Mouse (Mus musculus) stomach, embryonic 16.5 days (tissue): ENCODE measurements at regions not wholly inside any gene's neighbourhood (a gene's known extent, or its start where the extent isn't known, plus 50 kb on each side); places are given as distances from the start of the nearest gene placed in this dataset.

Source experiments
- ATAC-seq: fragments of 200-750 bp; cut with Nextera tagmentation; 2 replicates; pipeline ENCODE4 v1.8.0; 2017; ENCODE audit warnings: moderate number of reproducible peaks, moderate TSS enrichment; ENCODE audit not compliant: insufficient read depth, low FRiP score
- H3K27ac ChIP-seq: fragments of 300-500 bp; sonication (generic); 2 replicates; pipeline ENCODE4 v1.5.1; 2014; ENCODE audit warnings: low read length
- H3K27me3 ChIP-seq: fragments of 300-500 bp; sonication (generic); 2 replicates; pipeline ENCODE4 v1.6.1; 2014; ENCODE audit warnings: low read length, control low read depth, mixed read lengths; ENCODE audit not compliant: control insufficient read depth, insufficient read depth
- H3K36me3 ChIP-seq: fragments of 300-500 bp; sonication (generic); 2 replicates; pipeline ENCODE4 v1.6.1; 2014; ENCODE audit warnings: low read length; ENCODE audit not compliant: control insufficient read depth, insufficient read depth
- H3K4me1 ChIP-seq: fragments of 300-500 bp; sonication (generic); 2 replicates; pipeline ENCODE4 v1.6.1; 2014; ENCODE audit warnings: low read length, control low read depth, mixed read lengths; ENCODE audit not compliant: control insufficient read depth, insufficient read depth
- H3K4me2 ChIP-seq: fragments of 300-500 bp; sonication (generic); 2 replicates; pipeline ENCODE4 v1.6.1; 2014; ENCODE audit warnings: low read depth, low read length, mixed read lengths
- H3K4me3 ChIP-seq: fragments of 300-500 bp; sonication (generic); replicated peaks from 2 replicates; pipeline ENCODE4 v1.5.1; 2014; ENCODE audit warnings: mild to moderate bottlenecking, low read length
- H3K9ac ChIP-seq: fragments of 300-500 bp; sonication (generic); 2 replicates; pipeline ENCODE4 v1.6.1; 2014; ENCODE audit warnings: low read length
- H3K9me3 ChIP-seq: fragments of 300-500 bp; sonication (generic); replicated peaks from 2 replicates; pipeline ENCODE4 v1.6.1; 2016; ENCODE audit warnings: low read length, control low read depth; ENCODE audit not compliant: control insufficient read depth
- WGBS: fragments of 180-500 bp; shearing (Covaris S2); extraction: QIAGEN DNeasy Blood & Tissue Kit; methylation state at CpG from one replicate; pipeline ENCODE4 v1.1.7; 2014; 5-methylcytosine and 5-hydroxymethylcytosine counted together

- Histone ChIP-seq H3K9ac (no peak overlapping the region), H3K4me2 (no peak overlapping the region), H3K4me3 (no peak overlapping the region), H3K27ac (no peak overlapping the region), H3K36me3 (no peaks in the 10 kb centered on the region), H3K9me3 (no peaks in the 10 kb centered on the region), H3K27me3 (no peaks in the 10 kb centered on the region), H3K4me1 (no peaks in the 10 kb centered on the region)
- WGBS, result 89% methylated on average over 4 of the region's 4 CpGs
- ATAC-seq, result no peak
Observed at GRCm38 (mm10) chr9:87925151-87925550, 194.1 kb upstream of the Tbx18 start.

GRCm38 (mm10) chr9:87933230-87933629 is 202.2 kb upstream of the Tbx18 start:
- Histone ChIP-seq H3K36me3 (no peaks in the 10 kb centered on the region), H3K4me1 (no peaks in the 10 kb centered on the region), H3K9me3 (no peaks in the 10 kb centered on the region), H3K27ac (no peak overlapping the region), H3K4me2 (no peak overlapping the region), H3K27me3 (no peaks in the 10 kb centered on the region), H3K9ac (no peak overlapping the region), H3K4me3 (no peak overlapping the region)
- ATAC-seq, result no peak
- WGBS, result 60% methylated on average over 5 of the region's 5 CpGs

GRCm38 (mm10) chr9:87952426-87952825 is 221.4 kb upstream of the Tbx18 start:
- Histone ChIP-seq H3K36me3 (no peaks in the 10 kb centered on the region), H3K4me2 (no peak overlapping the region), H3K4me1 (no peaks in the 10 kb centered on the region), H3K9me3 (no peaks in the 10 kb centered on the region), H3K27ac (no peak overlapping the region), H3K4me3 (no peak overlapping the region), H3K9ac (no peak overlapping the region), H3K27me3 (no peaks in the 10 kb centered on the region)
- 73% methylated on average over 2 of the region's 2 CpGs for WGBS
- ATAC-seq, result no peak

- H3K9ac ChIP-seq, result no peak overlapping the region
- H3K36me3 ChIP-seq, result no peaks in the 10 kb centered on the region
- H3K4me1 ChIP-seq, result no peaks in the 10 kb centered on the region
- H3K4me2 ChIP-seq, result no peak overlapping the region
- H3K27ac ChIP-seq, result no peak overlapping the region
- no peak overlapping the region for H3K4me3 ChIP-seq
- no peaks in the 10 kb centered on the region for H3K9me3 ChIP-seq
- ATAC-seq, result no peak
- no peaks in the 10 kb centered on the region for H3K27me3 ChIP-seq
Observed at GRCm38 (mm10) chr9:87954941-87955340, 223.9 kb upstream of the Tbx18 start.

GRCm38 (mm10) chr9:87961796-87962195 is 230.7 kb upstream of the Tbx18 start:
- H3K9me3 ChIP-seq, result no peaks in the 10 kb centered on the region
- no peak overlapping the region for H3K9ac ChIP-seq
- H3K4me1 ChIP-seq, result peaks cover 7% of the 10 kb centered on the region; the same call in 1 of the 2 replicates
- ATAC-seq, result no peak
- H3K27me3 ChIP-seq, result no peaks in the 10 kb centered on the region
- H3K27ac ChIP-seq, result no peak overlapping the region
- 90% methylated on average over 4 of the region's 4 CpGs for WGBS
- H3K4me2 ChIP-seq, result no peak overlapping the region
- H3K4me3 ChIP-seq, result no peak overlapping the region
- no peaks in the 10 kb centered on the region for H3K36me3 ChIP-seq

- Histone ChIP-seq H3K9me3 (no peaks in the 10 kb centered on the region), H3K4me3 (no peak overlapping the region), H3K4me1 (peaks cover 7% of the 10 kb centered on the region; the same call in 1 of the 2 replicates), H3K27ac (no peak overlapping the region), H3K9ac (no peak overlapping the region), H3K4me2 (no peak overlapping the region), H3K36me3 (no peaks in the 10 kb centered on the region), H3K27me3 (no peaks in the 10 kb centered on the region)
- WGBS, result 58% methylated on average over 2 of the region's 2 CpGs
- ATAC-seq, result no peak
Observed at GRCm38 (mm10) chr9:87964508-87964907, 233.4 kb upstream of the Tbx18 start.

- H3K4me1 ChIP-seq, result peaks cover 7% of the 10 kb centered on the region; the same call in 1 of the 2 replicates
- WGBS, result 24% methylated on average over 3 of the region's 3 CpGs
- no peak overlapping the region for H3K4me3 ChIP-seq
- no peaks in the 10 kb centered on the region for H3K9me3 ChIP-seq
- H3K4me2 ChIP-seq, result peak overlapping the region; percentile 6; the same call in 1 of the 2 replicates
- no peak overlapping the region for H3K9ac ChIP-seq
- no peaks in the 10 kb centered on the region for H3K27me3 ChIP-seq
- no peaks in the 10 kb centered on the region for H3K36me3 ChIP-seq
- ATAC-seq, result no peak
- no peak overlapping the region for H3K27ac ChIP-seq
Observed at GRCm38 (mm10) chr9:87965103-87965780, 234.2 kb upstream of the Tbx18 start.

- ATAC-seq, result no peak
- 55% methylated on average over 5 of the region's 5 CpGs for WGBS
- Histone ChIP-seq H3K36me3 (no peaks in the 10 kb centered on the region), H3K4me3 (no peak overlapping the region), H3K4me1 (peaks cover 7% of the 10 kb centered on the region; the same call in 1 of the 2 replicates), H3K4me2 (no peak overlapping the region), H3K27ac (no peak overlapping the region), H3K9ac (no peak overlapping the region), H3K9me3 (no peaks in the 10 kb centered on the region), H3K27me3 (no peaks in the 10 kb centered on the region)
Observed at GRCm38 (mm10) chr9:87968190-87969082, 237.4 kb upstream of the Tbx18 start.

- Histone ChIP-seq H3K36me3 (no peaks in the 10 kb centered on the region), H3K4me3 (no peak overlapping the region), H3K27ac (no peak overlapping the region), H3K4me1 (0 out of 2 replicates have a peak, but pooled peaks cover 3% of the 10 kb centered on the region), H3K27me3 (no peaks in the 10 kb centered on the region), H3K4me2 (no peak overlapping the region), H3K9ac (no peak overlapping the region), H3K9me3 (no peaks in the 10 kb centered on the region)
- no peak for ATAC-seq
Observed at GRCm38 (mm10) chr9:87970586-87970985, 239.5 kb upstream of the Tbx18 start.
